In the genomic region with DNA sequence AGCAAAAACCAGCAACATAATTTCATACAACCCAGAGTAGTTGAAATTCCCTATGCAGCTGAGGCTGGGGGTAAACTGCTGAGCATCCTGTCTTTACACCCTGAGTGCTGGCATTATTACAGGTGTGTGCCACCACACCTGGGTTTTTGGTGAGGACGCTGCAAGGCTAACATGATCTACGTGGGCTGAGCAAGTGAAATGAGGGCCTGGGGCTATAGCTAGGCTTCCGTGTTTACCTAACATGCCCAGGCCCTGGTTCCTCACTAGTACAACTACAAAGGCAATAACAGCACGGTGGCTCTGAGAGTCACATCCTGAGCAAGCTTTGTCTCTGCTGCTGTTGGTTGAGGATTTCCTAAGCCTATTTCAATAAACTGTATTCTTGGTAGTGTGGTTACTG, we compare ENCODE assay signal across 23 mouse cellular contexts. TPM values are rescaled to one million over a fixed set of nuclear protein-coding genes. Genes with fewer than 3 reads are reported as not detected.
DNase-seq lines count a peak whose midpoint lies in the region; ATAC-seq lines count a peak whose summit lies in the region.
"Had no signal": no experiment of that assay in that cellular context is flagged by ENCODE, and none has a peak within 500 bp of the region (broad histone marks: within the 10 kb centered on the region; RNA-seq: fewer than 3 reads in every experiment).

No protein-coding gene starts in this region.

- no peaks in the 10 kb centered on the region for H3K4me1 ChIP-seq in midbrain, embryonic 11.5 days (ENCODE audit: control insufficient read depth, insufficient read depth, low read length)
- no peaks in the 10 kb centered on the region for H3K4me1 ChIP-seq in midbrain, embryonic 16.5 days (ENCODE audit: control insufficient read depth, insufficient read depth, low read length)

- H3K9ac ChIP-seq in midbrain, embryonic 11.5 days (ENCODE audit: low read length), result no peak overlapping the region
- H3K9ac ChIP-seq in midbrain, embryonic 16.5 days (ENCODE audit: low read depth, low read length), result no peak overlapping the region

- H3K36me3 ChIP-seq in midbrain, embryonic 11.5 days (ENCODE audit: control insufficient read depth, insufficient read depth, low read length), result no peaks in the 10 kb centered on the region
- H3K36me3 ChIP-seq in midbrain, embryonic 16.5 days (ENCODE audit: control insufficient read depth, insufficient read depth, low read length), result no peaks in the 10 kb centered on the region
- H3K36me3 ChIP-seq: G1E had no signal

- no peaks in the 10 kb centered on the region for H3K27me3 ChIP-seq in midbrain, embryonic 11.5 days (ENCODE audit: control insufficient read depth, insufficient read depth, low read length)
- no peaks in the 10 kb centered on the region for H3K27me3 ChIP-seq in midbrain, embryonic 16.5 days (ENCODE audit: control insufficient read depth, insufficient read depth, low read depth, low read length)
- H3K27me3 ChIP-seq: CH12.LX, Patski had no signal

- no peak overlapping the region for H3K4me3 ChIP-seq in midbrain, embryonic 11.5 days (ENCODE audit: low read depth, low read length)
- no peak overlapping the region for H3K4me3 ChIP-seq in midbrain, embryonic 16.5 days (ENCODE audit: low read depth, low read length)

- intact Hi-C loops in heart, postnatal 10 days (cut with DNase I), result loop anchor here (5.0 kb wide), 1 partner anchor 85 kb away; no protein-coding TSS in a partner anchor

- no peak overlapping the region for H3K4me2 ChIP-seq in midbrain, embryonic 11.5 days
- H3K4me2 ChIP-seq in midbrain, embryonic 16.5 days (ENCODE audit: low read length), result no peak overlapping the region

- H3K9me3 ChIP-seq in midbrain, embryonic 11.5 days (ENCODE audit: control insufficient read depth, low read length), result no peaks in the 10 kb centered on the region
- H3K9me3 ChIP-seq in midbrain, embryonic 16.5 days (replicated peaks; ENCODE audit: control insufficient read depth, low read length, poor library complexity, severe bottlenecking), result no peaks in the 10 kb centered on the region
- H3K9me3 ChIP-seq: G1E had no signal

- H3K27ac ChIP-seq in midbrain, embryonic 11.5 days (ENCODE audit: low read depth, low read length), result no peak overlapping the region
- H3K27ac ChIP-seq in midbrain, embryonic 16.5 days (ENCODE audit: low read length), result no peak overlapping the region

- no peak for ATAC-seq in midbrain, embryonic 11.5 days (ENCODE audit: low FRiP score)
- no peak for ATAC-seq in midbrain, embryonic 16.5 days
- ATAC-seq: activated CD4-positive, CD25-positive, alpha-beta regulatory T cell, adult 4 months; CD4-positive, CD25-positive, alpha-beta regulatory T cell, adult 4 months; Patski had no signal

- WGBS in midbrain, embryonic 11.5 days, result 90% methylated on average over 4 of the region's 4 CpGs
- WGBS in midbrain, embryonic 16.5 days, result 94% methylated on average over 4 of the region's 4 CpGs

- DNase-seq in heart, adult 11 months, result peak; percentile 61
- DNase-seq in heart, postnatal 10 days, result no peak
- DNase-seq in midbrain, embryonic 11.5 days (ENCODE audit: low spot score, missing footprints), result peak; percentile 8
- peak; percentile 50 for DNase-seq in fat pad, adult 2 months (ENCODE audit: extremely low read depth, low read depth, low spot score)
- DNase-seq in gonadal fat pad, adult 2 months (ENCODE audit: low read depth), result peak; percentile 57
- DNase-seq in gastrocnemius, adult 8-10 months (ENCODE audit: low spot score in 2 of 2), result no peak
- no peak for DNase-seq in retina, embryonic 14.5 days (ENCODE audit: low spot score)
- DNase-seq: cerebellum, adult 11-12 months had no signal

RNA-seq across cellular contexts. Expression of gene Bcl7c, which starts 31.1 kb away (rescaled TPM):
- 10 to 100 TPM; 60.5 to 62.9 TPM for total RNA-seq in heart, postnatal 10 days (2021)
- 44.3 and 52.2 TPM in 2 replicates for polyA plus RNA-seq in midbrain, embryonic 11.5 days (2014; fragmentation: Nextera tagmentation; extraction: Ambion mirVana)
- polyA plus RNA-seq in midbrain, embryonic 16.5 days (2015; fragmentation: Nextera tagmentation; extraction: Ambion mirVana), result 41.7 and 43.2 TPM in 2 replicates
- 21.2 and 30.4 TPM in 2 replicates for polyA plus RNA-seq in gonadal fat pad, adult 2 months (2012; rRNA removed)
- 10 to 100 TPM; 33.5 to 36.0 (median 34.1) TPM for total RNA-seq in gastrocnemius, adult 8-10 months (2022)

RNA-seq across cellular contexts. Expression of gene Ctf1, which starts 34.9 kb away (rescaled TPM):
- total RNA-seq in heart, postnatal 10 days (2021), result 1 to 10 TPM; 4.6 to 7.5 TPM
- 4.0 and 4.6 TPM in 2 replicates for polyA plus RNA-seq in midbrain, embryonic 11.5 days (2014; fragmentation: Nextera tagmentation; extraction: Ambion mirVana)
- polyA plus RNA-seq in midbrain, embryonic 16.5 days (2015; fragmentation: Nextera tagmentation; extraction: Ambion mirVana), result 3.2 and 3.3 TPM in 2 replicates
- polyA plus RNA-seq in gonadal fat pad, adult 2 months (2012; rRNA removed), result 21.0 and 35.9 TPM in 2 replicates
- 10 to 100 TPM; 15.2 to 20.3 (median 17.1) TPM for total RNA-seq in gastrocnemius, adult 8-10 months (2022)
- total RNA-seq: CH12.LX had no signal
- polyA plus RNA-seq: activated CD4-positive, CD25-positive, alpha-beta regulatory T cell, adult 4 months; CD4-positive, CD25-positive, alpha-beta regulatory T cell, adult 4 months had no signal

RNA-seq across cellular contexts. Expression of gene Ctf2, which starts 54.4 kb away (rescaled TPM):
- not detected for total RNA-seq in heart, postnatal 10 days (2021)
- 0.12 TPM in 1 of 2 replicates, not detected in the other for polyA plus RNA-seq in midbrain, embryonic 11.5 days (2014; fragmentation: Nextera tagmentation; extraction: Ambion mirVana)
- 0.10 TPM in 1 of 2 replicates, not detected in the other for polyA plus RNA-seq in midbrain, embryonic 16.5 days (2015; fragmentation: Nextera tagmentation; extraction: Ambion mirVana)
- polyA plus RNA-seq in gonadal fat pad, adult 2 months (2012; rRNA removed), result not detected in 2 replicates
- total RNA-seq in gastrocnemius, adult 8-10 months (2022), result not detected
- total RNA-seq: adrenal gland, adult 18-20 months; adrenal gland, adult 2 months; adrenal gland, adult 8-10 months; adrenal gland, postnatal 10 days; adrenal gland, postnatal 14 days; adrenal gland, postnatal 25 days; adrenal gland, postnatal 36 days; adrenal gland, postnatal 4 days; CH12.LX had no signal
- polyA plus RNA-seq: activated CD4-positive, CD25-positive, alpha-beta regulatory T cell, adult 4 months; adrenal gland, adult 2 months; brain, embryonic 14.5 days; CD4-positive, CD25-positive, alpha-beta regulatory T cell, adult 4 months; G1E had no signal

Comparison
In these comparisons a context has a peak if more than half of its experiments do, and no peak if none do; other contexts are left out.
1. DNase-seq: peak in heart, adult 11 months (single experiment), midbrain, embryonic 11.5 days (single experiment), fat pad, adult 2 months (single experiment) and gonadal fat pad, adult 2 months (single experiment); none in heart, postnatal 10 days (0 of 2), gastrocnemius, adult 8-10 months (0 of 2) and retina, embryonic 14.5 days (single experiment).